ENCODE assay signal across 14 mouse cellular contexts in genomic region chr2:158917398-158917797, GRCm38 (mm10).
A peak's percentile ranks its signal among the peaks of the same experiment; 100 is the strongest.
DNase-seq lines count a peak whose midpoint lies in the region; ATAC-seq and TF ChIP-seq lines count a peak whose summit lies in the region.
"Had no signal": no experiment of that assay in that cellular context is flagged by ENCODE, and none has a peak within 500 bp of the region (broad histone marks: within the 10 kb centered on the region; RNA-seq: fewer than 3 reads in every experiment).

No protein-coding gene starts in this region.

- no peak overlapping the region for H3K27ac ChIP-seq in forebrain, postnatal 0 days (ENCODE audit: low read depth, low read length)
- H3K27ac ChIP-seq in forebrain, embryonic 15.5 days (replicated peaks): no peak overlapping the region
- no peak overlapping the region for H3K27ac ChIP-seq in left cerebral cortex, adult 2 months
- no peak overlapping the region for H3K27ac ChIP-seq in heart, postnatal 0 days (ENCODE audit: low read depth)
- H3K27ac ChIP-seq: embryonic facial prominence, embryonic 15.5 days; kidney, postnatal 0 days; midbrain, embryonic 13.5 days had no signal

- WGBS in forebrain, postnatal 0 days: 60% methylated on average over 6 of the region's 6 CpGs
- WGBS in forebrain, embryonic 15.5 days: 67% methylated on average over 6 of the region's 6 CpGs
- WGBS in heart, postnatal 0 days: 34% methylated on average over 6 of the region's 6 CpGs

- no peaks in the 10 kb centered on the region; the same call in 1 of the 2 replicates for H3K27me3 ChIP-seq in forebrain, postnatal 0 days (ENCODE audit: insufficient read depth, low read length)
- H3K27me3 ChIP-seq in forebrain, embryonic 15.5 days: no peaks in the 10 kb centered on the region
- 0 out of 2 replicates have a peak, but pooled peaks cover under 1% of the 10 kb centered on the region for H3K27me3 ChIP-seq in heart, postnatal 0 days (ENCODE audit: control insufficient read depth, insufficient read depth, low read length)
- H3K27me3 ChIP-seq: embryonic facial prominence, embryonic 15.5 days had no signal

- H3K4me1 ChIP-seq in forebrain, postnatal 0 days (ENCODE audit: insufficient read depth): no peaks in the 10 kb centered on the region
- peaks cover 5% of the 10 kb centered on the region for H3K4me1 ChIP-seq in forebrain, embryonic 15.5 days
- H3K4me1 ChIP-seq in heart, postnatal 0 days (ENCODE audit: control insufficient read depth, insufficient read depth): no peaks in the 10 kb centered on the region
- H3K4me1 ChIP-seq: embryonic facial prominence, embryonic 15.5 days had no signal

- H3K4me2 ChIP-seq in forebrain, postnatal 0 days (ENCODE audit: low read depth): no peak overlapping the region
- H3K4me2 ChIP-seq in forebrain, embryonic 15.5 days (replicated peaks): no peak overlapping the region
- H3K4me2 ChIP-seq in heart, postnatal 0 days (ENCODE audit: low read depth, low read length): no peak overlapping the region
- H3K4me2 ChIP-seq: embryonic facial prominence, embryonic 15.5 days; midbrain, embryonic 13.5 days had no signal

- intact Hi-C loops in left cerebral cortex, postnatal 10 days (cut with DNase I): no loop called here
- intact Hi-C loops in left cerebral cortex, adult 2 months (cut with DNase I): no loop called here

- DNase-seq in forebrain, postnatal 0 days: no peak
- peak; percentile 6 to 50 for DNase-seq in left cerebral cortex, postnatal 10 days (ENCODE audit: extremely low spot score in 1 of 2, low spot score in 2 of 2)
- no peak for DNase-seq in left cerebral cortex, adult 2 months (ENCODE audit: extremely low spot score in 1 of 2, low spot score in 2 of 2)
- DNase-seq in heart, postnatal 0 days (ENCODE audit: low spot score): no peak
- DNase-seq in right cerebral cortex, postnatal 14 days: peak; percentile 39
- DNase-seq: cerebellum, postnatal 36 days; lung, postnatal 36 days; thymus, postnatal 14 days had no signal

- H3K9ac ChIP-seq in forebrain, postnatal 0 days: no peak overlapping the region
- no peak overlapping the region for H3K9ac ChIP-seq in forebrain, embryonic 15.5 days (replicated peaks)
- no peak overlapping the region for H3K9ac ChIP-seq in heart, postnatal 0 days (replicated peaks; ENCODE audit: low read depth, low read length)
- H3K9ac ChIP-seq: embryonic facial prominence, embryonic 15.5 days; midbrain, embryonic 13.5 days had no signal

- no peak for TF ChIP-seq CTCF in forebrain, postnatal 0 days (IDR thresholded peaks at IDR 0.05; ENCODE audit: low read depth)
- TF ChIP-seq CTCF in left cerebral cortex, adult 2 months (IDR thresholded peaks at IDR 0.05): no peak
- no peak for TF ChIP-seq CTCF in heart, postnatal 0 days (IDR thresholded peaks at IDR 0.05; ENCODE audit: low read depth)

- peak; percentile 23; the same call in 1 of the 2 replicates for ATAC-seq in forebrain, postnatal 0 days
- ATAC-seq in forebrain, embryonic 15.5 days (replicated peaks): no peak
- ATAC-seq in heart, postnatal 0 days (ENCODE audit: insufficient read depth, low read depth): peak; percentile 62
- no peak for ATAC-seq in granulocyte monocyte progenitor cell, adult 5-6 weeks (replicated peaks; ENCODE audit: poor library complexity, severe bottlenecking)
- ATAC-seq: forebrain, embryonic 14.5 days; midbrain, embryonic 13.5 days had no signal

- H3K9me3 ChIP-seq in forebrain, postnatal 0 days (ENCODE audit: low read length): no peaks in the 10 kb centered on the region
- H3K9me3 ChIP-seq in forebrain, embryonic 15.5 days: no peaks in the 10 kb centered on the region
- H3K9me3 ChIP-seq in heart, postnatal 0 days (replicated peaks; ENCODE audit: control insufficient read depth, low read length): no peaks in the 10 kb centered on the region
- H3K9me3 ChIP-seq: embryonic facial prominence, embryonic 15.5 days; midbrain, embryonic 13.5 days had no signal

- TF ChIP-seq EP300 in heart, postnatal 0 days (IDR thresholded peaks at IDR 0.05; ENCODE audit: low read depth): no peak

- no peak overlapping the region for H3K4me3 ChIP-seq in forebrain, postnatal 0 days (ENCODE audit: low read depth, low read length)
- H3K4me3 ChIP-seq in forebrain, embryonic 15.5 days: no peak overlapping the region
- no peak overlapping the region for H3K4me3 ChIP-seq in left cerebral cortex, adult 2 months
- H3K4me3 ChIP-seq in heart, postnatal 0 days (ENCODE audit: low read depth, low read length): no peak overlapping the region
- H3K4me3 ChIP-seq: embryonic facial prominence, embryonic 15.5 days; midbrain, embryonic 13.5 days had no signal

- H3K36me3 ChIP-seq in forebrain, postnatal 0 days (ENCODE audit: insufficient read depth): no peaks in the 10 kb centered on the region
- H3K36me3 ChIP-seq in forebrain, embryonic 15.5 days: no peaks in the 10 kb centered on the region
- no peaks in the 10 kb centered on the region for H3K36me3 ChIP-seq in heart, postnatal 0 days (replicated peaks; ENCODE audit: control insufficient read depth, insufficient read depth, low read length)
- H3K36me3 ChIP-seq: embryonic facial prominence, embryonic 15.5 days; midbrain, embryonic 13.5 days had no signal

Comparison
In these comparisons a context has a peak if more than half of its experiments do, and no peak if none do; other contexts are left out.
1. ATAC-seq: peak in forebrain, postnatal 0 days (single experiment) and heart, postnatal 0 days (single experiment); none in forebrain, embryonic 15.5 days (single experiment) and granulocyte monocyte progenitor cell, adult 5-6 weeks (single experiment).
2. DNase-seq: peak in left cerebral cortex, postnatal 10 days (2 of 2) and right cerebral cortex, postnatal 14 days (single experiment); none in forebrain, postnatal 0 days (single experiment), left cerebral cortex, adult 2 months (0 of 2) and heart, postnatal 0 days (single experiment).